Mouse (Mus musculus) retina, postnatal 1 day (tissue): ENCODE measurements at regions not wholly inside any gene's neighbourhood (a gene's known extent, or its start where the extent isn't known, plus 50 kb on each side); places are given as distances from the start of the nearest gene placed in this dataset.
A peak's percentile ranks its signal among the peaks of the same experiment; 100 is the strongest.

Experiments
- DNase-seq: peaks from one replicate; pipeline ENCODE4 v3.0.0-alpha.2; 2012

DNA sequence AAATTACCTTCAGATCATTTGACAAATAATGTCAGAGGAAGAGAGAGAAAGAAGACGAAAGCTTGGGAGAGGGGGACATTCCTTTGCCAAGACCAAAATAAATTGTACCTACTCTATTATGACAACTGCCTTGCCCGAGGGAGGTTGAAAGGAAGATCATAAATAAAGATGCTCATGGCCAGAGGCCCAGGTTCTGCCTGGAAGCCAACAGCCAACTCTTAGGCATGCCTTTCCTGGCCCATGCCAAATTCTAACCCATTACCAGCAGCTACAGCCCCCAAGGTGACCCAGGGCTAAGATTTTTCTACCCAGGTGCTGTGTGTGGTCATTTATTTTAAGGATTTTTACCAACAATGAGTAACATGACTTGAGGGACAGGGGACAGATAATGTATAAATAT lies 54.9 kb downstream of the Cbln1 start:
- DNase-seq, result no peak

DNA sequence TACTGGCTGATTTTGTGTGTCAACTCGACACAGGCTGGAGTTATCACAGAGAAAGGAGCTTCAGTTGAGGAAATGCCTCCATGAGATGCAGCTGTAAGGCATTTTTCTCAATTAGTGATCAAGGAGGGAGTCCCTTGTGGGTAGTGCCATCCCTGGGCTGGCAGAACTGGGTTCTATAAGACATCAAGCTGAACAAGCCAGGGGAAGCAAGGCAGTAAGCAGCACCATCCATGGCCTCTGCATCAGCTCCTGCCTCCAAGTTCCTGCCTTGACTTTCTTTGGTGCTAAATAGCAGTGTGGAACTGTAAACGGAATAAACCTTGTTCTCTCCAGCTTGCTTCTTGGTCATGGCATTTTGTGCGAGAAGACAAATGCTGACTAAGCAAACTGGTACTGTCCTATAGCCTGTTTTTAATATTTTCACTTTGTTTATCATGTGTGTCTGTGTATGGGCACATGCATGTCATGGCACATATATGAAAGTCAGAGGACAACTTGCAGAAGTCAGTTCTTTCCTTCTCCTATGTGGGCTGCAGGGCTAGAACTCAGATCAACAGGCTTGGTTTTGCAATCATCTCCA lies 57.3 kb downstream of the Cbln1 start:
- no peak for DNase-seq

DNA sequence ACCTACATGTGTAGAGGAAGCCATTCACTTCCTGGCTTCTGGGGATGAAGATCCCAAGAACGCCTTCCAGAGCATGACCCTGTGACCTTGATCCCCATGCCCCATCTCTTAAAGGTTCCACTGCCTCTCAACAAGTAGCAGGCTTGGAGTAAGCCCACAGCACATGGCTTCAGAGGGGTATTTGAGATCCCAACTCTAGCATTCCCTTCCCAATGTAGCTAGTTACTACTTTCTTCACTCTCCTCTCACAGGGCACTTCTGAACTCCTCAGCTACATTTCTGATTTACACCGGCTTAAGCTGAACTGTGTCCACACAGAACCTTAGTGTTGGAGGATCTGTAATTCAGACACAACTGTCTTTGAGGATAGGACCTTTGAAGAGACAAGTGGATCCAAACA lies 83.4 kb downstream of the Cbln1 start:
- no peak for DNase-seq

DNA sequence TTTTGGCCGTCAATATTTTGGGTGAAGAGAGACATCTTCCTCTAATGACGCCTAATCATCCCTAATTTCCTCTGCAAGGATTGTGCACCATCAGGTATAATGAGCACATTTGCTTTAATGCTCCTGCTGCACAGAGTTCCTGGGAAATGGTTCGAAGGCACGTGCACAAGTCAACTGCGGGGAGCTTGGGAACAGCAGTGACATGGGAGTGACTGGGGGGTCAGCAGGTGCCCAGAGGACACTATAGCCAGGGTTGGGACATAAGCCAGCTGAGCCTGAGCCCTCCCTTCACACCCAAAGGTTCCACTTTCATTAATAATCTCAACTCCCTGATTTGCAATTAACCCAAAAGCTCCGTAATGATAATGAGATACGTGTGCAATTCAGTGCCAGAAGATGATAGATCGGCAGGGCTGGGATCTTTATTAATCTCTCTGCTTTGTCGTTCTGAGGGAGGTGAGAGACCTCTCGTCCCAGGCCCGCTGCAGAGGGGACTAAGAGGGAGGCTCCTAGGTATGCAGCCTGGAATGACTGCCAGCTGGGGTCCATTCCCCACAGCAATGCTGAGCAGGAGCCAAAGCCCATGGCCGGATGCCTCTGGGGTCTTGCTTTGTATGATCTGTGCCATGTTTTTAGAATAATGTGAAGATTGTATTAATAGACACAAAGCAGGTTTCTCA lies 88.7 kb downstream of the Cbln1 start:
- no peak for DNase-seq

DNA sequence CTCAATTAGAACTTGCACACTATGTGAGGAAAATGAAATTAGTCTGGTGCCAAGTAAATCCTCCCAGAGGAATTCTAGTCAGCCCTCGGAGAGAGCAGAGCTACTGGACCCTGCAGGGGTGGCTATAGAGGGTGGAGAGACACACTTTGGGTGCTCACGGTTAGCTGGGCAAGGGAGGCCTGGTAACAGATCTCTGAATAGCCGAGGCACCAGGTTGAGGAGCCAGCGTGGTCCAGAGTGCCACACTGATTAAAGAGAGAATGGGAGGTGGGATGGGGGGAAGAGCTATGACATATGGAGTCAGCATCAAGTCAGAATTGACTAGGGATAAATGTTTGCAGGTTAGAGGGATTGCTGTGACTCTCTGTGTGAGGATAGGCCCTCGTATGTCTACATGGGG lies 90.1 kb downstream of the Cbln1 start:
- DNase-seq, result no peak

DNA sequence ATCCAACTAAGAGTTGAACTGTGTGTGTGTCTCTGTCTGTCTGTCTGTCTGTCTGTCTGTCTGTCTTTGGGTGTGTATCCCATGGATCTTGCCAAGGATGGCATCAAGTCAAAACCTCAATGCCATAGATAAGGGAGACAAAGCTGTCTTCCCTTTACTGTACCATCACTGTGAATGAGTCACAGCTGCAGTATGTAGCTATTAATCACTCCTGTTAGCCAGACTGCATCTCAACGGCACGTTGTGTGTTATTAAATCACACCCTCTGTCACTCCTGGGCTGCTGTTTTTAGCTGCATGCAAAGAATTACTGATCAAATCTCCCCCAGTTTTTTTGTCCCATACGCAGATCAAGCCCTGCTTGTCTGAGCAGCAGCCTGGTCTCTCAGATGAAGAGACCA lies 91.6 kb downstream of the Cbln1 start:
- DNase-seq, result no peak

DNA sequence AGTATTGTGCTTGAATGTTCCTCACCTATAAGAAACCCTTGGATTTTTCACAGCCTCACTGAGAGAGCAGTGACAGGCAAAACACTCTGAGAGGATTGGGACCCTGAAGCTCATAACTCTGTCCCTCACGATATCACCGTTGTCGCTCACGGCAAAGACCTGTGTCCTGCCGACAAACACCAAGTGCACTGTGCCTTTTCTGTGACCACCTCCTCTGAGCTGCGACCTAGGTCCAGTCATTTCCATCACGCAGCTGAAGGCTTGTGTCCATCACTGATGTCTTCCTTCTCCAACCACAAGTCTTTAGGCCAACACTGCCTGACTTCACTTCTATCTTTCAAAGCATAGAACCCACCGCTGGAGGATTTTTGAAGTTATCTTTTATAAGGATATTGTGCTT lies 93.1 kb downstream of the Cbln1 start:
- no peak for DNase-seq

DNA sequence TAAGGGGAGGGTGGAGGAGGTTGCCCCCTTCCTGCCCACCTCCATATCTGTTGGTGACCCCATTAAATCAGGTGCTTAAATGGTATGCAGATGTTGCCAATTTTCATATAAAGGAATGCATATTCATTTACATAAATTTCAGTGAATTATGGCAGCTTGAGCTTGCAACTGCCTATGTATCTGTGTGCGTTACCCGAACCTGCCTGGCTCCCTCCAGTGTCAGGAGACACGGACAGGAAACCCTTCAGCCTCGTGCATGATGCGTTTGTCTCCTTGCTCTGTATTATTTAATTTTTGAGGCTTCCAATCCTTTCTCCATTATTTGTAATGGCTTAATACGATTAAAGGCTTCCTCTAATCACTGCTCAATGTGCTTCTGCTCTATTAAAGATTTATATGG lies 98.4 kb downstream of the Cbln1 start:
- no peak for DNase-seq

DNA sequence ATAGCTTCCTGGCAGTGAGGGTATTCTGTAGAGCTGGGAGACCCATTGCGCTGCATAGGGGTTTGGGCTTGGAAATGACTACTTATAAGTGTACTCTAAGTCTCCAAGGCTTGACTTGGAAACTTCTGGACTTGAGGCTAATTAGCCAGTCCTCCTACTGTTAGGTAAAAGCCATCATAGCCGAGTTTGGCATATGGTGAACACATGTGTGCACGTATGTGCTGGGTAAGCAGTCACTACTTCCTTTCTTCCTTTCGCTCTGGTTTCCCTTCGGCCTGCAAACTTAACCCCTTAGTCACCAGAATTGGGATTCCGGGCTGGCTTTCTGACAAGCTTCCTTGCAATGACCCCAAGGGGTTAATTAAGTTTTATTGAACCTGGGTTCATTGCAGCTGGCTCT lies 98.9 kb downstream of the Cbln1 start:
- DNase-seq, result no peak

DNA sequence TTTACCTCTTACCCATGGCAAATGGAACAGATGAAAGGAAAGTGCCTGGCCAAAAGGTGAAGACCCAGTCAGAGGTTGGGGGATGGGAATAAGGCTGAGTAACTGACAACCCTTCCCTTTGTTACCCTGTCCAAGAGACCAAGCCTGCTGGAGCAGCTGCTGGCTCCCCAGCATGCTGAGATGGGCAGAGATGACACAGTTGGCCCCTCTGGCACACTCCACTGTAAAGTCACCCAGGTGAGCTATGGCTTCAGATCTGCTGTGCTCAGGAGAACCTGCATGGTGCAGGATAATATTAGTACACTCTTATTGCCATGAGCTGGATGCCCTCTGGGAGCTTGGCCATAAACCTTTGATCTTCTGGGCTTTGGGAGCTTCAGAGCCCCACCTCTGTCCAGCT lies 100.3 kb downstream of the Cbln1 start:
- no peak for DNase-seq

DNA sequence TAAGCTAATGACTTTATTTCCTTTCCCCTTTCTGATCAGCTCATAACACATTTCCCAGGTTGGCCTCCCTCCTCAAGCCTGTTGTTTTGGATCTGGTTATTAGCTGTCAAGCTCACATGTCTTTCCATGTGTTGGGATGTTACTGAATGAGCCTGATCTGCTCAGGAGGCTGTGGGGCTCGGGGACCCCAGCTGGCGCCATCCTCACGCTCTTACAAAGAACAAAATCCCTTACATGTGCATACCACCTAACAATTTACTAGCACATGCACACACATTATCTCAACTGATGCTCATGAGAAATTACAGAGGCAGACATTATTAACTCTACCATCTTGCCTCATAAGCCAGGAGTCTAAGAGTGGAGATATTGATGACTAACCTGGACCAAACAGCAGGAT lies 102.2 kb downstream of the Cbln1 start:
- DNase-seq, result no peak

DNA sequence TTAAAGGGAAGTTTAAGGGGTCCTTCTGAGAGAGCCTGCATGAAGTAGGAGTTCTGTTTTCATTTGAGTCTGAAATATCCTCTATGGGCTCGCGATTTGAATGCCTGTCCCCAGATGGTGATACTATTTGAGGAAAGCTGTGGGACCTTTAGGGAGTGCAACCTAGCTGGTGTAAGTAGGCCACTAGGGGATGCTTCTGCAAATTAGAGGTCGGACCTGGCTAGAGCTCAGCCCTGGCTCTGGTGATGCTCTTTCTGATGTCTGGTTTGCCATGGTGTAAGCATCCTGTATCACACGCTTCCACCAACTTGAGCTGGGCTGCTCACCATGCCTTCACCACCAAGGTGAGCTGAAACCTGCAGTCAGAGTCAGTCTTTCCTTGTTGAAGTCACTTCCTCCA lies 121.9 kb downstream of the Cbln1 start:
- no peak for DNase-seq

DNA sequence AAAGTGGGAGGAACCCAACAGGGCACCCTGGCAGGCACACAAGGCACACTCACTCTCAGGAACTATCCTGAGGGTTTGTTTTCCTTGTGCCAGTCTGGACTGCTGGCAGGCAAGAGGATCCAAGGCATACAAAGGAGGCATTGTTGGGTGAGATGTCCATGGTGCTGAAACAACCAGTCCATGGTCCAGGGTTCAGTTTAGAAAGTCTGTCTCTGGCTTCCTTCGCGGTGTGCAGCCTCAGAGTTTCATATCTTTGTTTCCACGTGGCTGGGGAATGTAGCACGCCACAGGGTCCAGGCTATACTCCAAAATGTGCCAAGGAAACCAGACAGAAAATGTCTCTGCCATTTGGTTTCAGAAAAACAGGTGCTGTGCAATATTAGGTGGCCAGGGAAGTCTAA lies 122.6 kb downstream of the Cbln1 start:
- peak; percentile 50 for DNase-seq

DNA sequence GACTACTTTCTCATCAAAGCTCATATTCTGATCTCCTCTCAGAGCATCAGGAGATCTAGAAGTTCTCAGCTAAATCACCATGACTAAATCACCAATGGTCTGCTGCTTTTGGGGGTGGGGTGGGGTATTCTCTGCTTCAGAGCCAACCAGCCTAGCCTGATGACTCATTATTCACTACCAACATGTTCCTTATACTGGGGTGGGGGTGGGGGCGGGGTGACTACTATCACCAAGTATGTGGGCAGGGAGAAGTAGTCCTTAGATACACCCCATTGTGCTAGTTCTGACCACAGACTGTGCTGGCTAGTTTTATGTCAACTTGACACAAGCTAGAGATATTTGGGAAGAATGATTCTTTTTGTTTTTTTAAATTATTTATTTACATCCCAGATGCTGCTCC lies 143.0 kb downstream of the Cbln1 start:
- no peak for DNase-seq

DNA sequence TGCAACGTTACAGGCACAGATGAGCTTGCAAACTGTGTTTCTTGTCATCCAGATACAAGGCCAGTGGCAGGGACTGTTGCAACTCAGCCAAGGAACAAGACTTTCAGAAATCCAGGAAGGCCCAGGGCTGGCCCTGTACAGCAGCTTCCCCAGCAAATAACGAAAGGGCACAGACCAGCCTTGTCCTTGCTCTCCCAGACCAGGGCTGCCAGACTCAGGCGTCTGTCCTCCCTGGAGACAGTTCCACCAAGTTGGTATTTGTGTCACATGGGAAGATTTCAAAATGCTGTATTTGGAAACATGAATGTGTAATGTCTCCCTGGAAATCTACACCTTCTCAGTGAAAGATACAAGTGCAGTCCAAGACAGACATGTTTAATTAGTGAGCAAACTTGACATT lies 157.8 kb downstream of the Cbln1 start:
- no peak for DNase-seq

DNA sequence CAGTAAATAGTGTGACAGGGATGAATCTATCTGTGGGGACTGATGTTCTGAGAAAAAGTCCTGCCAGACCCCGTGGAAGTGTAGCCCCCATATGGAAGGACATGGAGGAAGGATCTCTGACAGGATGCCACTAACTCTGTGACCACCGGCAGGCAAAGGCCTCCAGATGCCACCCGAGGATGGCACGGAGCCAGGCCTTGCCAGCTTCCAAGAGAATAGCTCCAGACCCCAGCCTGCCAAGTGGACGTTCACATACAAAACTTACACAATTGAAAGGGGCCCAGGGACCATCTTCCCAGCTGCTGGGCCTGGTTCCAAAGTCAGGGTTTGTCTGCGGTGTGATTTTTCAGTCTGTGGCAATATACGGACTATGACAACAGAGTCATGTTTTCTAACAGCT lies 161.1 kb downstream of the Cbln1 start:
- peak; percentile 67 for DNase-seq

DNA sequence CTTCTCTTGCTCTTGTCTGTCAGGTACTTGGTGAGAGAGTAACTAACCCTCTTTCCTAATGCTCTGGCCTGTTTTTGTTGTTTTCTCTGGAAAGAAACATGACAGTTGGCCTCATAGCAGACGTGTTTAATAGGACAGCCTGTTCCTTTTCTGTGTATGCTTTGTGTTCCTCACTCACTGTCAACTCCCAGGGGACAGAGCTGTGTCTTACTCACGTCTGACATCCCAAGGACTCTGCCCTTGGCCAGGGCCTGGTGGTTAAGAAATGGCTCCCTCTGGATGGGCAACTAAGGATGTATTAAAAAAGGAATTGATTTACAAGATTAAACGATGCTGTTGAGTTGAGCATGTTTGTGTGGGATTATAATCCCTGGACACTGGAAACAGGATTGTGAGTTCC lies 164.1 kb downstream of the Cbln1 start:
- no peak for DNase-seq

DNA sequence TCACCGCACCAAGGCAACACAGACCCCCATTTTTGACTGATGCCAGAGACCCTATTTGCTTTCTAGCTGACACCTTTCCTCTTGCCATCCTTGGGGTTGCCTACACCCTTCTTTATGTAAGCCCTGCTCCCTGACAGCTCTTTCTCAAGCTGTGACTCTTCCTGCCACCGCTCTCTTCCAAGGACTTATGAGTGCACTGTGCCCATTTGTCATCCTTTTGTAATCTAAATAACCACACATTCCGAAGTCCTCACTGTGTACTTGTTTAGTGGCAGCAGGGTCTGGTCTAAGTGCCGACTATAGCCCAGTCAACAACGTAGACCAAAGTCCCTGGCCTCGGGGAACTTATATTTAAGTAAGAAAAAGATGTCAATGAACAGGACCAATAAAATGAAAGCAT lies 167.4 kb downstream of the Cbln1 start:
- no peak for DNase-seq

DNA sequence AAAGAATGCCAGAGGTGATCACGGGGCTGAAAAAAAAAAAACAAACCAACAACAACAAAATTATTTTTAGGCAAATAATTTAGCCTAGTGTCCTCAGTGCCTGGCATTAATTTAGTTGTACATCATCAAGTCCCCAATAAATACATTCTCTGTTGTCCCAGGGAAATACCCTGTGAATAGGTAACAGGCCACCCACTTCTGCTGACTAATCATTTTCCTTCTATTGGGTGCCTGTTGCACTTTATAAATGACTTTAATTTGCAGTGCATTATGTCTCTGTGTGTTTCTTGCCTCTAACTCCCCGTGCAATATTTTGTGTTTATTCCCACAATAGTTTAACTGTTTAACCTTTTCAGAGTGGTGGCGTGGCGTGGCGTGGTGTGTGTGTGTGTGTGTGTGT lies 168.9 kb downstream of the Cbln1 start:
- no peak for DNase-seq

DNA sequence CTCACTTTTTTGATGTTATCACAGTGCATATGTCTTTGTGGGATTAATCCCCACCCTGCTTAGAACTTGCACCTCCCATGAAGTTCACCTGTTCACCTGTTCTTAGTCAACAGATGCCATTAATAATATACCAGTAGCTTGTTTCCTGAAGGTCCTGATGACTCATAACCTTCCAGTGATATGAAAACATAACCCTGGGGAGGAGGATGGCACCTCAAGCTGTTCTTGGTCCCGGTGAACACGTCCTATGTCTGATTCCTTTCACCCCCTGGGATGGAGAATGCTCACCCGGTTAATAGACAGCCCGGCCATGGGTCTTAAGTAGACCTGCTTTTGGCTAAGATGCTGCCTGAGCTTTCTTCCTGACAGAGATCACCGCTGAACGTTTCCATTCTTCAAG lies 174.6 kb downstream of the Cbln1 start:
- DNase-seq, result no peak

DNA sequence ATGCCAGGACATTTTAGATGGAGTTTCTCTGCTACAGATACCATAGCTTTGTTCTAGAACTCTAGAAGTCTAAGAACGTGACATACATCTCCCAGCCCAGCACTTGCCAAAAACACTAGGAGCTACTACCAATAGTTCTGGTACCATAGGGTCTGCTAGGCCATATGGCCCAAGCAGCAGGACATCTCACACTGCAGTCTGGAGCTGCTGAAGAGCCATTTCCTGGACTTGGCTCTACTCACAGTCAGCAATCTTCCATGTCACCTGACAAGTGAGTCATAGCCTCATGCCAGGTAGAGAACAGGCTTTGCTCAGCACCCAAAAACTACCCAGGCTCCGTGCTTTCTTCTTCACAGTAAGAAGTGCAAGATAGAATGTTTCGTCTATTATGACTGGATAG lies 175.1 kb downstream of the Cbln1 start:
- DNase-seq, result no peak

DNA sequence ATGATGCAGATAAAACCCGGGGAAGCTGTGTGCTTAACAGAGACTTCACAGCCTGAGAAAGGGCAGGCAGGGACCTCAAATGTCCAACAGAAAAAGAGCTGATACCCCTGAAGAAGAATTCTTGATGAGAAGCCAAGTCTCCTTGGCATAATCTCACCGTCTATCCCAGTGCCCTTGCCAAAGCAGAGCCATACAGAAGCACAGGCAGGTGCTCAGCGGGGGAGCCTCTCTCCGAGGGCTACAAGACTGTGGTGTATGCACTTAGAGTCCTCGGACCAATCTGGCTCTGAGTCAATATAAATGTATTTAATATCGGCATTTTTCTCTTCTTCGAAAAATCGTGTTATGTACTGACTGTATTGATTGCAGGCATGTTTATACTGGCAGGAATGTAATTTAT lies 186.3 kb downstream of the Cbln1 start:
- DNase-seq, result no peak

DNA sequence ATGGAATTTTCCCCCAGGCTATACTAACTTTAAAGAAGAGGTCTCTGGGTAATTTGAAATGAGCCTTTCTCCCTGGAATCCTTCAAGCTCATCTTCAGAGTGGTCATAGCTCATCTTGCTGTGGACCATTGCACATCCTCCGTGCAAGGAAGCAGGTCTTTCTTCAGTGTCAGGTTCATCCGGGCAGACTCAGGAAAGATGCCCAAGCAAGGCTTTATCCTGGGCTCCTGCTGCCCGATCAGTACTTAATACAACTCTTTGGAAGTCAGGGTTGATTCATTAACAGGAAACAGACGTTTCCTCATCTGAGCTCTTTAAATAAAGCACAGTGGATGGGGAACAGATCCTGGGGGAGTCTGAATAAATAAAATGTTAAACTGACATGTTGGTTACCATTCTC lies 188.1 kb downstream of the Cbln1 start:
- no peak for DNase-seq

DNA sequence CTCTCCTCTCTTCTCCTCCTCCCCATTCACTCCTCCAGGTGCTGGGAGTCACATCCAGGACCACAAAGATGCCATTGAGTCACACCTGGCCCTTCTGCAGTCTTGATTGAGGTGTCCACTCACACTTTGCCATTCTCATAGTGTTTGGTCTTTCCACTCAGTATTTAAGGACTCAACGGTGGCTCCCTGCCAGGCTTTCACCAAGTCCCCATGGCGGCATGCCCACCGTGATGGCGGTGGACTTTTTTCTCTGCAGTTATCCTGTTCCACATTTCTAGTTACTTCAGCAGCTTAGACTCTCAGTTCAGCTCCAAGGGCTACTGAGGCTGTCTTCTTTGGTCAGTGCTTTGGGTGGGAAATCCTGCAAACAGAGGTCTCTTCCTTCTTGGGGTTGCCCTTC lies 189.9 kb downstream of the Cbln1 start:
- DNase-seq, result no peak

DNA sequence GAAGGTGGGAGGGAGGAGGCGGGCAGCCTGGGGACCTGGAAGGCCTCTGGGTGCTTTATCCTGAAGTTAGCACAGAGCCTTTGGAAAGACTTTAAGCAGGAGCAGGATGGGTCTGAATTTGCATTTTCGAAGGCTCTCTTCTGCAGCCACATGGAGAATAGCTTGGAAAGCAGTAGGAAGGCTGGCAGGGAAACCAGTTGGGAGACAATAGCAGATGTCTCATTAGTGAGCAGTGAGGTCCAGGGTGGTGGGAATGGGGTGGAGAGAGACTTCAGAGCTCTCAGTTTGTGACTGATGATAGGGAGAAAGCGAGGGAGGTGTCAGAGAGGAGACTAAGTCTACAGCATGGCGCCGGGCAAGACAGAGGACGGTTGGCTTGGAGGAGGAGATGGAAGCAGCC lies 199.1 kb downstream of the Cbln1 start:
- DNase-seq, result no peak
